Mouse (Mus musculus): ENCODE data around the gene Isx.

DNA sequence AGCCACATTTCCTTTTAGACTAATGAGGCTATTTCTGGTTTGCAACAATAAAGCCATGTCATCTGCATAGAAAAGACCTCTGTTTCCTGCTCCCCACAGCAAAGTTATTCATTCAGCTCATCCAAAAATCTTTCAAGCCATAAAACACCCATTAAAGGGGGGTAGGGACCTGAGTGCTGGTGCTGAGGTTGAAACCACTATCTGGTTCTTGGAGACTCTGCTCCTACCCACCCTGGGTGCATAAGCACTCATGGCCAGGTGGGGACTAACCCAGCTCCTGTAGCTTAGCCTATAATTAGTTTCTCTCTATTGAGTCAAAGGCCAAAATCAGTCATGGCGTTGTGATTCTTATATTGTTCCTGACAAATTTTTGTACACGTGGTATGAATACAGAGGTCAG lies 10.4 kb upstream of the Isx start:
- TF ChIP-seq CTCF (IDR thresholded peaks at IDR 0.05; ENCODE audit: low read depth) (no peak), EP300 (IDR thresholded peaks at IDR 0.05; ENCODE audit: low read depth) (no peak)

Data from liver, postnatal 0 days (tissue).